Mouse (Mus musculus): ENCODE measurements around the gene Nelfa. TPM values are rescaled to one million over a fixed set of nuclear protein-coding genes. Genes with fewer than 3 reads are reported as not detected.

The Nelfa gene
- polyA plus RNA-seq, 1 experiment from 2014 or later = 25.8 TPM

GRCm38 (mm10) chr5:33900101-33900500 is 36.1 kb downstream of the Nelfa start:
- H3K4me1 ChIP-seq (ENCODE audit: control insufficient read depth in 2 of 2, insufficient read depth in 2 of 2, low read length in 2 of 2) = no peaks in the 10 kb centered on the region
- H3K27me3 ChIP-seq (ENCODE audit: control insufficient read depth, insufficient read depth, low read length) = no peaks in the 10 kb centered on the region
- H3K4me3 ChIP-seq (ENCODE audit: control insufficient read depth in 1 of 2, insufficient read depth in 1 of 2, low read depth in 1 of 2, low read length in 2 of 2) = no peak overlapping the region
- H3K27ac ChIP-seq (replicated peaks in 1 of 2; ENCODE audit: control insufficient read depth in 1 of 2, insufficient read depth in 1 of 2, low read depth in 2 of 2, low read length in 2 of 2) = no peak overlapping the region
- no peaks in the 10 kb centered on the region for H3K9me3 ChIP-seq (ENCODE audit: control insufficient read depth, low read length)
- no peak overlapping the region for H3K9ac ChIP-seq (ENCODE audit: low read length)
- no peak overlapping the region for H3K4me2 ChIP-seq (ENCODE audit: low read length)
- WGBS = 88% methylated on average over 3 of the region's 3 CpGs
- H3K36me3 ChIP-seq (ENCODE audit: control insufficient read depth, insufficient read depth, low read length) = peaks cover 83% of the 10 kb centered on the region
- ATAC-seq (ENCODE audit: insufficient number of reproducible peaks, insufficient read depth, low FRiP score, low read depth) = no peak

GRCm38 (mm10) chr5:33899245-33899644 is 37.0 kb downstream of the Nelfa start:
- no peak for ATAC-seq (ENCODE audit: insufficient number of reproducible peaks, insufficient read depth, low FRiP score, low read depth)
- no peaks in the 10 kb centered on the region for H3K4me1 ChIP-seq (ENCODE audit: control insufficient read depth in 2 of 2, insufficient read depth in 2 of 2, low read length in 2 of 2)
- WGBS = 95% methylated on average over 3 of the region's 3 CpGs

GRCm38 (mm10) chr5:33898671-33899070 is 37.5 kb downstream of the Nelfa start:
- no peak overlapping the region for H3K4me2 ChIP-seq (ENCODE audit: low read length)
- no peak for ATAC-seq (ENCODE audit: insufficient number of reproducible peaks, insufficient read depth, low FRiP score, low read depth)
- H3K36me3 ChIP-seq (ENCODE audit: control insufficient read depth, insufficient read depth, low read length) = peaks cover 97% of the 10 kb centered on the region
- H3K27ac ChIP-seq (replicated peaks in 1 of 2; ENCODE audit: control insufficient read depth in 1 of 2, insufficient read depth in 1 of 2, low read depth in 2 of 2, low read length in 2 of 2) = no peak overlapping the region
- no peak overlapping the region for H3K9ac ChIP-seq (ENCODE audit: low read length)
- no peaks in the 10 kb centered on the region for H3K4me1 ChIP-seq (ENCODE audit: control insufficient read depth in 2 of 2, insufficient read depth in 2 of 2, low read length in 2 of 2)
- H3K9me3 ChIP-seq (ENCODE audit: control insufficient read depth, low read length) = no peaks in the 10 kb centered on the region
- no peak overlapping the region for H3K4me3 ChIP-seq (ENCODE audit: control insufficient read depth in 1 of 2, insufficient read depth in 1 of 2, low read depth in 1 of 2, low read length in 2 of 2)
- 87% methylated on average over 9 of the region's 9 CpGs for WGBS
- no peaks in the 10 kb centered on the region for H3K27me3 ChIP-seq (ENCODE audit: control insufficient read depth, insufficient read depth, low read length)

More at GRCm38 (mm10) chr5:33899245-33899644, 37.0 kb downstream of the Nelfa start:
- Histone ChIP-seq H3K27ac (replicated peaks in 1 of 2; ENCODE audit: control insufficient read depth in 1 of 2, insufficient read depth in 1 of 2, low read depth in 2 of 2, low read length in 2 of 2) (no peak overlapping the region), H3K4me2 (ENCODE audit: low read length) (no peak overlapping the region), H3K27me3 (ENCODE audit: control insufficient read depth, insufficient read depth, low read length) (no peaks in the 10 kb centered on the region), H3K9ac (ENCODE audit: low read length) (no peak overlapping the region), H3K4me3 (ENCODE audit: control insufficient read depth in 1 of 2, insufficient read depth in 1 of 2, low read depth in 1 of 2, low read length in 2 of 2) (no peak overlapping the region), H3K36me3 (ENCODE audit: control insufficient read depth, insufficient read depth, low read length) (peaks cover 91% of the 10 kb centered on the region), H3K9me3 (ENCODE audit: control insufficient read depth, low read length) (no peaks in the 10 kb centered on the region)

GRCm38 (mm10) chr5:33897158-33897557 is 39.1 kb downstream of the Nelfa start:
- Histone ChIP-seq H3K9me3 (ENCODE audit: control insufficient read depth, low read length) (no peaks in the 10 kb centered on the region), H3K27me3 (ENCODE audit: control insufficient read depth, insufficient read depth, low read length) (no peaks in the 10 kb centered on the region), H3K4me3 (ENCODE audit: control insufficient read depth in 1 of 2, insufficient read depth in 1 of 2, low read depth in 1 of 2, low read length in 2 of 2) (no peak overlapping the region), H3K4me1 (ENCODE audit: control insufficient read depth in 2 of 2, insufficient read depth in 2 of 2, low read length in 2 of 2) (no peaks in the 10 kb centered on the region), H3K4me2 (ENCODE audit: low read length) (no peak overlapping the region), H3K27ac (replicated peaks in 1 of 2; ENCODE audit: control insufficient read depth in 1 of 2, insufficient read depth in 1 of 2, low read depth in 2 of 2, low read length in 2 of 2) (no peak overlapping the region), H3K36me3 (ENCODE audit: control insufficient read depth, insufficient read depth, low read length) (peaks cover 100% of the 10 kb centered on the region), H3K9ac (ENCODE audit: low read length) (no peak overlapping the region)
- 85% methylated on average over 2 of the region's 2 CpGs for WGBS
- no peak for ATAC-seq (ENCODE audit: insufficient number of reproducible peaks, insufficient read depth, low FRiP score, low read depth)

GRCm38 (mm10) chr5:33895116-33895515 is 41.1 kb downstream of the Nelfa start:
- Histone ChIP-seq H3K4me1 (ENCODE audit: control insufficient read depth in 2 of 2, insufficient read depth in 2 of 2, low read length in 2 of 2) (no peaks in the 10 kb centered on the region), H3K36me3 (ENCODE audit: control insufficient read depth, insufficient read depth, low read length) (peaks cover 100% of the 10 kb centered on the region), H3K9me3 (ENCODE audit: control insufficient read depth, low read length) (no peaks in the 10 kb centered on the region), H3K4me2 (ENCODE audit: low read length) (no peak overlapping the region), H3K4me3 (ENCODE audit: control insufficient read depth in 1 of 2, insufficient read depth in 1 of 2, low read depth in 1 of 2, low read length in 2 of 2) (no peak overlapping the region), H3K9ac (ENCODE audit: low read length) (no peak overlapping the region), H3K27ac (replicated peaks in 1 of 2; ENCODE audit: control insufficient read depth in 1 of 2, insufficient read depth in 1 of 2, low read depth in 2 of 2, low read length in 2 of 2) (no peak overlapping the region), H3K27me3 (ENCODE audit: control insufficient read depth, insufficient read depth, low read length) (no peaks in the 10 kb centered on the region)
- WGBS = 83% methylated on average over 9 of the region's 9 CpGs
- ATAC-seq (ENCODE audit: insufficient number of reproducible peaks, insufficient read depth, low FRiP score, low read depth) = no peak

- Histone ChIP-seq H3K4me3 (ENCODE audit: control insufficient read depth in 1 of 2, insufficient read depth in 1 of 2, low read depth in 1 of 2, low read length in 2 of 2) (no peak overlapping the region), H3K27me3 (ENCODE audit: control insufficient read depth, insufficient read depth, low read length) (no peaks in the 10 kb centered on the region), H3K4me1 (ENCODE audit: control insufficient read depth in 2 of 2, insufficient read depth in 2 of 2, low read length in 2 of 2) (no peaks in the 10 kb centered on the region), H3K36me3 (ENCODE audit: control insufficient read depth, insufficient read depth, low read length) (peaks cover 100% of the 10 kb centered on the region), H3K27ac (replicated peaks in 1 of 2; ENCODE audit: control insufficient read depth in 1 of 2, insufficient read depth in 1 of 2, low read depth in 2 of 2, low read length in 2 of 2) (no peak overlapping the region), H3K9ac (ENCODE audit: low read length) (no peak overlapping the region), H3K9me3 (ENCODE audit: control insufficient read depth, low read length) (no peaks in the 10 kb centered on the region), H3K4me2 (ENCODE audit: low read length) (no peak overlapping the region)
- ATAC-seq (ENCODE audit: insufficient number of reproducible peaks, insufficient read depth, low FRiP score, low read depth) = no peak
- WGBS = 94% methylated on average over 6 of the region's 6 CpGs
These were observed 42.8 kb downstream of the Nelfa start for GRCm38 (mm10) chr5:33893406-33893805.

GRCm38 (mm10) chr5:33881118-33881517 is 55.1 kb downstream of the Nelfa start:
- Histone ChIP-seq H3K4me3 (ENCODE audit: control insufficient read depth in 1 of 2, insufficient read depth in 1 of 2, low read depth in 1 of 2, low read length in 2 of 2) (no peak overlapping the region), H3K9ac (ENCODE audit: low read length) (no peak overlapping the region), H3K4me2 (ENCODE audit: low read length) (no peak overlapping the region), H3K9me3 (ENCODE audit: control insufficient read depth, low read length) (no peaks in the 10 kb centered on the region), H3K36me3 (ENCODE audit: control insufficient read depth, insufficient read depth, low read length) (peaks cover 96% of the 10 kb centered on the region), H3K4me1 (ENCODE audit: control insufficient read depth in 2 of 2, insufficient read depth in 2 of 2, low read length in 2 of 2) (no peaks in the 10 kb centered on the region), H3K27ac (replicated peaks in 1 of 2; ENCODE audit: control insufficient read depth in 1 of 2, insufficient read depth in 1 of 2, low read depth in 2 of 2, low read length in 2 of 2) (no peak overlapping the region), H3K27me3 (ENCODE audit: control insufficient read depth, insufficient read depth, low read length) (no peaks in the 10 kb centered on the region)
- WGBS = 96% methylated on average over 4 of the region's 4 CpGs
- ATAC-seq (ENCODE audit: insufficient number of reproducible peaks, insufficient read depth, low FRiP score, low read depth) = no peak

- no peak for ATAC-seq (ENCODE audit: insufficient number of reproducible peaks, insufficient read depth, low FRiP score, low read depth)
- Histone ChIP-seq H3K4me3 (ENCODE audit: control insufficient read depth in 1 of 2, insufficient read depth in 1 of 2, low read depth in 1 of 2, low read length in 2 of 2) (no peak overlapping the region), H3K27me3 (ENCODE audit: control insufficient read depth, insufficient read depth, low read length) (no peaks in the 10 kb centered on the region), H3K9me3 (ENCODE audit: control insufficient read depth, low read length) (no peaks in the 10 kb centered on the region), H3K4me1 (ENCODE audit: control insufficient read depth in 2 of 2, insufficient read depth in 2 of 2, low read length in 2 of 2) (no peaks in the 10 kb centered on the region), H3K27ac (replicated peaks in 1 of 2; ENCODE audit: control insufficient read depth in 1 of 2, insufficient read depth in 1 of 2, low read depth in 2 of 2, low read length in 2 of 2) (no peak overlapping the region), H3K9ac (ENCODE audit: low read length) (no peak overlapping the region), H3K36me3 (ENCODE audit: control insufficient read depth, insufficient read depth, low read length) (peaks cover 89% of the 10 kb centered on the region), H3K4me2 (ENCODE audit: low read length) (no peak overlapping the region)
- 96% methylated on average over 1 of the region's 1 CpGs for WGBS
These were observed 60.7 kb downstream of the Nelfa start for GRCm38 (mm10) chr5:33875472-33875871.

Data from heart, embryonic 14.5 days (tissue).